ENCODE assay signal across 8 mouse cellular contexts in the genomic region with DNA sequence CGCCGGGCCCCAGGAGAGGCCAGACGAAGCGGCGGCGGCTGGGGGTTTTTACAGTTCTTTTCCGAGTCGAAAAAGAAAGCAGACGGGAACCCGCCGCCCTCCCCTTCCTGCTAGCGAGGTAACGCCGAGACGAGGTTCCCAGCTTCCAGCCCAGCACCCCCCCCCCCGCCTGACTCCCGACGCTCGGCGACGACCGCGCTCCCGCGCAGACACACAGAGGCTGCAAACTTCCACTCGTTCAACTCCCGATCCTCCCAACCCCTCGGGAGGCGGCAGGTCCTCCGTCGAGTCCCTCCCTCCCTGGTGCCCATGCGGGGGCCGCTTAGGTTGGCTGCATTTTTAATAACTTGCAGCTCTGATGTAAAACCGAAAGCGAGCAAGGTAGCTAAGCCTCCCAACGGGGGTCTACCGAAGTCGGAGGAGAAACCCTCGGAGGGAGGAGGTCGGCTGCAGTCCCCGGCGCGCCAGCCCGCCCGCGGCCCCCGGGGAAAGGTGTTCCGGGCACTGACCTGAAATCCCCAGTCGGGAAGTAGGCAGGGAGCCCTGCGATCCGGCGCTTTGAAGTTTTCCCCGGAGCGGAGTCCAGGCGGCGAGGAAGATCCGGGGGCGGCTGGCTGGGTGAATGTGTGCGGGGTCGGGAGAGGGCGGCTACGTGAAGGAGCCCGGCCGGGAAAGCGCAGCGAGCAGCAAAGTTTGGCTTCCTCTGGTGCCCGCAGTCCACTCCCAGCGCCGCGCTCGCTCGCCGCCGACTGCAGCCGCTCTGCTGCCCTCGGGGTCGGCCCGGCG.
DNase-seq lines count a peak whose midpoint lies in the region; TF ChIP-seq lines count a peak whose summit lies in the region.

No protein-coding gene starts in this region.

- under 1% methylated on average over 60 of the region's 79 CpGs for WGBS in cerebellum, adult 2 months
- WGBS in lung, adult 2 months: 5% methylated on average over 79 of the region's 79 CpGs

- H3K27ac ChIP-seq in cerebellum, adult 2 months (ENCODE audit: insufficient read depth, low read length): peak overlapping the region; percentile 56; the same call in 1 of the 2 replicates

- H3K4me1 ChIP-seq in cerebellum, adult 2 months (ENCODE audit: control insufficient read depth, insufficient read depth, low read length): no peaks in the 10 kb centered on the region; the same call in 1 of the 2 replicates
- H3K4me1 ChIP-seq in lung, adult 2 months (ENCODE audit: control insufficient read depth, insufficient read depth, low read length): peaks cover 5% of the 10 kb centered on the region

- no peak for TF ChIP-seq CTCF in cerebellum, adult 2 months (IDR thresholded peaks at IDR 0.05; ENCODE audit: borderline replicate concordance, insufficient read depth, low read depth, low read length)
- TF ChIP-seq CTCF in lung, adult 2 months (IDR thresholded peaks at IDR 0.05; ENCODE audit: insufficient read depth, low read length): no peak

- H3K27me3 ChIP-seq in cerebellum, adult 2 months (ENCODE audit: control insufficient read depth, insufficient read depth, low read length): no peaks in the 10 kb centered on the region

- H3K4me3 ChIP-seq in cerebellum, adult 2 months (replicated peaks; ENCODE audit: insufficient read depth, low read depth, low read length): peak overlapping the region; percentile 81
- H3K4me3 ChIP-seq in lung, adult 2 months (replicated peaks; ENCODE audit: extremely low read depth, low read depth, low read length): peak overlapping the region; percentile 82

- no peak for TF ChIP-seq POLR2A in cerebellum, adult 2 months (IDR thresholded peaks at IDR 0.05; ENCODE audit: borderline replicate concordance, insufficient read depth, low read length)
- TF ChIP-seq POLR2A in lung, adult 2 months (IDR thresholded peaks at IDR 0.05; ENCODE audit: borderline replicate concordance, extremely low read depth, low read depth, low read length): no peak

- DNase-seq in urinary bladder, postnatal 14 days (ENCODE audit: low spot score): peak; percentile 31
- DNase-seq in urinary bladder, adult 2 months (ENCODE audit: low spot score): no peak
- DNase-seq in cerebellum, adult 2 months: peak; percentile 38 to 57
- peak; percentile 60 to 64 for DNase-seq in heart, adult 18-20 months
- DNase-seq in kidney, adult 11 months: peak; percentile 30
- DNase-seq in lung, adult 2 months: peak; percentile 49
- peak; percentile 23 for DNase-seq in right cerebral cortex, postnatal 25 days
- DNase-seq in layer of hippocampus, adult 8-10 months (ENCODE audit: low spot score in 2 of 2): no peak

Comparison
In these comparisons a context has a peak if more than half of its experiments do, and no peak if none do; other contexts are left out.
1. DNase-seq: peak in urinary bladder, postnatal 14 days (single experiment), cerebellum, adult 2 months (2 of 2), heart, adult 18-20 months (2 of 2), kidney, adult 11 months (single experiment), lung, adult 2 months (single experiment) and right cerebral cortex, postnatal 25 days (single experiment); none in urinary bladder, adult 2 months (single experiment) and layer of hippocampus, adult 8-10 months (0 of 2).